Mouse (Mus musculus) limb, embryonic 14.5 days (tissue): Measurements from ENCODE around the gene Fam57b. TPM values are rescaled to one million over a fixed set of nuclear protein-coding genes. Genes with fewer than 3 reads are reported as not detected.
A peak's percentile ranks its signal among the peaks of the same experiment; 100 is the strongest.

ENCODE experiments used
- ATAC-seq: fragments of 200-750 bp; cut with Nextera tagmentation; 2 replicates; pipeline ENCODE4 v1.8.0; 2017; ENCODE audit warnings: low read depth, moderate number of reproducible peaks, moderate TSS enrichment; ENCODE audit not compliant: low FRiP score
- DNase-seq: peaks from one replicate; pipeline ENCODE4 v3.0.0-alpha.2; 2015; ENCODE audit warnings: low spot score
- H3K27ac ChIP-seq: fragments of 300-500 bp; sonication (generic); replicated peaks from 2 replicates; pipeline ENCODE4 v1.5.1; 2014; ENCODE audit warnings: low read depth, mild to moderate bottlenecking, low read length, moderate library complexity, mixed read lengths
- H3K27me3 ChIP-seq: fragments of 300-500 bp; sonication (generic); 2 replicates; pipeline ENCODE4 v1.6.1; 2014; ENCODE audit warnings: low read length, mixed read lengths; ENCODE audit not compliant: control insufficient read depth, insufficient read depth
- H3K36me3 ChIP-seq: fragments of 300-500 bp; sonication (generic); 2 replicates; pipeline ENCODE4 v1.6.1; 2014; ENCODE audit warnings: mild to moderate bottlenecking, low read length, moderate library complexity, mixed read lengths; ENCODE audit not compliant: control insufficient read depth, insufficient read depth
- H3K4me1 ChIP-seq: fragments of 300-500 bp; sonication (generic); 2 replicates; pipeline ENCODE4 v1.6.1; 2014; ENCODE audit warnings: antibody characterized with exemption, low read length, mixed read lengths; ENCODE audit not compliant: control insufficient read depth, insufficient read depth
- H3K4me2 ChIP-seq: fragments of 300-500 bp; sonication (generic); replicated peaks from 2 replicates; pipeline ENCODE4 v1.6.1; 2014; ENCODE audit warnings: low read depth, mild to moderate bottlenecking, low read length, moderate library complexity; ENCODE audit not compliant: severe bottlenecking
- H3K4me3 ChIP-seq: fragments of 300-500 bp; sonication (generic); replicated peaks from 2 replicates; pipeline ENCODE4 v1.5.1; 2014; ENCODE audit warnings: low read length
- H3K9ac ChIP-seq: fragments of 300-500 bp; sonication (generic); 2 replicates; pipeline ENCODE4 v1.6.1; 2014; ENCODE audit warnings: mild to moderate bottlenecking, low read depth, low read length, moderate library complexity; ENCODE audit not compliant: severe bottlenecking
- H3K9me3 ChIP-seq: fragments of 300-500 bp; sonication (generic); 2 replicates; pipeline ENCODE4 v1.6.1; 2016; ENCODE audit warnings: low read length; ENCODE audit not compliant: control insufficient read depth
- POLR2A ChIP-seq: fragments of 200-500 bp; IDR thresholded peaks from 2 replicates; pipeline ENCODE4 v1.8.0; 2012; ENCODE audit warnings: inconsistent platforms, mild to moderate bottlenecking, moderate library complexity, borderline replicate concordance; ENCODE audit not compliant: insufficient read depth, insufficient read length; ENCODE audit errors: extremely low read depth
- WGBS: fragments of 180-500 bp; shearing (Covaris S2); extraction: QIAGEN DNeasy Blood & Tissue Kit; methylation state at CpG from one replicate; pipeline ENCODE4 v1.1.7; 2014; 5-methylcytosine and 5-hydroxymethylcytosine counted together
- polyA plus RNA-seq, 2 experiments: library from polyadenylated mRNA; depleted of rRNA in 1 of 2; stranded (reverse) in 1 of 2; unstranded in 1 of 2; fragments of >200 nt; fragmentation: Nextera tagmentation in 1 of 2; extraction: Ambion mirVana in 1 of 2; gene quantifications; 2 replicates each; pipeline versions ENCODE4 v1.2.1 to v1.2.3; 2012 to 2014

The Fam57b gene
- polyA plus RNA-seq, 2 experiments, result 0.21 to 1.6 TPM

DNA sequence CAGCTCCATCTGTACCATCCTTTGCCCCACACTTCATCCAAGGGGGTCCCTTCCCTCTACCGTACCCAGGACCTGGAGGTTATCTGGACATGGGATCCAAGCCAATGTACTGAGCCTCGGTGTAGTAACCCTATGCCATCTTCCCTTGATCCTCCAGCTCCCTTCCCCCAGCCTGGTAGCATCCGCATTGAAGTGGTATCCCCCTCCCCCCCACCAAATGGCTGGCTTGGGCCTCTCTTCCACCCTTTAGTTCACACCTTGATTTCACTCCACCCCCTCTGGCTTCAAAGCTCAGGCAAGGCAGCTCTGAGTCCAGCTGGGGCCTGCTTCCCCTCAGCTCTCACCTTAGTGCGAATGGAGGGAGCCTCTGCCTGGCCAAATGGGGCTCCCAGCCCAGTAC is 12.4 kb upstream of the Fam57b start:
- H3K36me3 ChIP-seq, result peaks cover 63% of the 10 kb centered on the region
- 53% methylated on average over 4 of the region's 4 CpGs for WGBS
- H3K27me3 ChIP-seq, result no peaks in the 10 kb centered on the region
- DNase-seq, result no peak
- no peak overlapping the region for H3K9ac ChIP-seq
- H3K27ac ChIP-seq, result no peak overlapping the region
- peaks cover 14% of the 10 kb centered on the region for H3K4me1 ChIP-seq
- no peak overlapping the region for H3K4me3 ChIP-seq
- no peak for TF ChIP-seq POLR2A
- no peak for ATAC-seq
- no peak overlapping the region for H3K4me2 ChIP-seq
- no peaks in the 10 kb centered on the region for H3K9me3 ChIP-seq

DNA sequence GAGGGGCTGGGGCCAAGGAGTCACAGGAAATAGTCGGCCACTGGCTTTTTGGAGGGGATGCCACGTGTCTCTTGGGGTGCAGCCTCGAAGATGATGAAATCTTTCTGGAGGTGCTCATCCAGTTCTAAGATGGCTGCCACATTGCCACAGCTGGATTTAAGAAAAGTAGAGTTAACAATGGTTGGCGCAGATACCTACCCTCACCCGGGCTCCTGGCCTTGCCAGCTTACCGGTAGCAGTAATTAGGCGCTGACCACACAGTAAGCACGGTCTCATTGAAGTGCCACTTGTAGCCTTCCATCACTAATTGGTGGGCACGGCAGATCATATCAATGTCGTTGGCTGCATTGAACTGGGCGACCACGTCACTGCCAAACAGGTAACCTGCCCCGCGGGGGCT is 11.3 kb upstream of the Fam57b start:
- 82% methylated on average over 14 of the region's 14 CpGs for WGBS
- H3K36me3 ChIP-seq, result peaks cover 66% of the 10 kb centered on the region
- H3K9ac ChIP-seq, result no peak overlapping the region

DNA sequence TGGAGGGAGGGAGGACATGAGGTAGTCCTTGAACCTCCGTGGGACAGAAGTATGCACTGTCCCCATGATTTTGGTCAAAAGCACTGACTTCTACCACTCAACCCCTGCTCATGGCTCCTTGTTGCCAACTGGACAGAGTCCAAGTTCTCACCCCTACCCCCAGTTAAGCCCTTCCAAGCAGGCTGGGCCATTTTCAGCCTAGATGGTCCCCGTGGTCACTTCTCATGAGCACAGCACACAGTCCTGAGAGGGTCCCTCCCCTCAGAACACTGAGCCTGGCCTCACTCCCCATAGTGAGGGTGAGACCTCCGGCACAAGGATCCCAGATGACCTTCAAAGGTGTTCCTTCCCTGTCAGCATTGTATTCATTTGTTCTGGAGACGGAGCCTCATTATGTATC is 8.3 kb upstream of the Fam57b start:
- Histone ChIP-seq H3K36me3 (peaks cover 65% of the 10 kb centered on the region), H3K4me3 (no peak overlapping the region), H3K27me3 (no peaks in the 10 kb centered on the region), H3K27ac (no peak overlapping the region), H3K4me2 (no peak overlapping the region), H3K9me3 (no peaks in the 10 kb centered on the region), H3K4me1 (peaks cover 10% of the 10 kb centered on the region; the same call in 1 of the 2 replicates), H3K9ac (no peak overlapping the region)
- TF ChIP-seq POLR2A, result no peak
- WGBS, result 90% methylated on average over 4 of the region's 4 CpGs
- ATAC-seq (no peak), DNase-seq (no peak)

More for the DNA sequence above, 11.3 kb upstream of the Fam57b start:
- no peak for ATAC-seq
- no peak overlapping the region for H3K4me2 ChIP-seq
- no peaks in the 10 kb centered on the region for H3K9me3 ChIP-seq
- H3K4me1 ChIP-seq, result peaks cover 10% of the 10 kb centered on the region
- TF ChIP-seq POLR2A, result no peak
- no peak for DNase-seq
- H3K27ac ChIP-seq, result no peak overlapping the region
- no peaks in the 10 kb centered on the region for H3K27me3 ChIP-seq
- H3K4me3 ChIP-seq, result no peak overlapping the region

DNA sequence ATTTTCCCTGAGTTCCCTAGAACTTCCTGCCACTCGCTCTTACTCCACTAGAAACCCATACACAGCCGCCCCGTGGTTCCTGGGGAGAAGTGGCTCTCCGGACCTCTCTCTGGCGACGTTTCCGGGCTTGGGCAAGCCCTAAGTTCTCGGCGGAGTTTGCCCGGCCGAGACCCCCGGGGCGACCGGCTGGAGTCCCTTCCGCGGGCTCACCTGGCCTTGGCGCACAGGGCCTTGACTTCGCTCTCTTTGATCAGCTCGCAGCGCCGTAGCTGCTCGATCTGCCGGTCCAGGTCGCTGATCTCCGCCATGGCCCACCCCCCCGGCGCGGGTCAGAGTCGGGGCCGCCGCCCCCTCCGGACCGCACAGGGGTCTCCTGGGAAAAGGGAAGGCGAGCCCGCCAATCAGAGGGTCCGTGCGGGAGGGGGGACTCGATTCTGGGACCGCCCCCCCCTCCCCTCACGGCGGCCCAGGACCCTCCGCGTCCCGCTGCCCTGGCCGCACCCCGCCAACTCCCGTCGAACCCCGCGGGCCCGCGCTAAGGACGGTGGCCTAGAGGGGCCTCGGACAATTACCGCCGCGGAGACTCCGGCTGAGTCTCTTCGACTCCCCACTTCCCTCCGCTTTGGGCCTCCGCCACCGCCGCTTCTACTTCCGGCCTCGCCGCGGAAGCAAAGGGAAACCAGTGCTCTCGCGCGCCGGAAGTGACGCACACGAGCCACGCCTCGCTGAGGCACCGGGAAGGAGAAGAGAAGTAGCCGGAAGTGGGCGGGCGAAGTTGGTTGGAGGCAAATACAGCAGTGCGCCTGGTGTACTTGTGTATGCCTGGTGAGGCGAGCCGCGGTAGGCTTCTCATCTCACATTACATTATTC is 5.4 kb upstream of the Fam57b start, which contains the start of gene Ppp4c:
Gene Ppp4c, minus strand, starts transcription at position 646 of the 870 bp plus-strand sequence.
- Histone ChIP-seq H3K4me2 (peak within 1 kb of the TSS; percentile 61), H3K27me3 (no peaks in the 10 kb centered on the region), H3K9ac (peak within 1 kb of the TSS; percentile 84), H3K36me3 (peaks cover 65% of the 10 kb centered on the region), H3K4me1 (peaks cover 12% of the 10 kb centered on the region; the same call in 1 of the 2 replicates), H3K9me3 (no peaks in the 10 kb centered on the region), H3K4me3 (peak within 1 kb of the TSS; percentile 73), H3K27ac (peak within 1 kb of the TSS; percentile 96)
- peak; percentile 98 for DNase-seq
- peak; percentile 93 for ATAC-seq
- WGBS, result under 1% methylated on average over 71 of the region's 83 CpGs
- 0 out of 2 replicates have a peak, but pooled peaks have one; percentile 48 for TF ChIP-seq POLR2A

DNA sequence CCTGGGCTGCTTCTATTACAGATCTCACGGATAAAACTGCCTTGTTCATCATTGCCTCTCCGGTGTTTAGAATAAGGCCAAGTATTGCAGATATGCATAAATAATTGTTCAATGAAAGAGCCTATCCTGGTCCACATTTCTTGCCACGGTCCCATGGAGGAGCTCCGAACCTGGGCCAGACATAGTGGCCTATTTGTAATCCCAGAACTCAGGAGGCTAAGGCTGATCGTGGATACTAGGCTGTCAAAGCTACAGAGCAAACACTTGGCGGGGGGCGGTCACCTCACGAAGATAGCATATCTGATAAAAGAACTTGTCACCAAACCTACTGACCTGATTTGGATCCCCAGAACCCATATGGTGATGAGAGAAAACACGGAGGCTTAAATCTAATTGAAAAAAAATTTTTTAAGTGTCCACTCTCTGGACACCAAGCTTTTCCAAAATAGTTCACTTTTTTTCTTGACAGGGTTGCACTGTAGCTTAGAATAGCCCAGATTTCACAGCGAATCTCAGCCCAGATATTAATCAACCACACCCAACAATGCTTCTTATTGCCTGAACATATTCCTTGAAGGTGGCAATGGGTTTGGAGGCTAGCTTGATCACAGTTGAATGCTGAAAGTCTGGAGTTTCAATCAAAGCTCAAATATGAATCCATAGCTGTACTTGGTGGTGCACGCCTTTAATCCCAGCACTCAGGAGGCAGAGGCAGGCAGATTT is 4.6 kb upstream of the Fam57b start:
- 31% methylated on average over 11 of the region's 11 CpGs for WGBS
- Histone ChIP-seq H3K4me3 (peak overlapping the region; percentile 73), H3K36me3 (peaks cover 65% of the 10 kb centered on the region), H3K4me1 (peaks cover 20% of the 10 kb centered on the region), H3K9ac (peak overlapping the region; percentile 35; the same call in 1 of the 2 replicates), H3K4me2 (peak overlapping the region; percentile 61), H3K9me3 (no peaks in the 10 kb centered on the region), H3K27me3 (no peaks in the 10 kb centered on the region), H3K27ac (peak overlapping the region; percentile 96)
- ATAC-seq (peak; percentile 1; the same call in 1 of the 2 replicates), DNase-seq (no peak)
- no peak for TF ChIP-seq POLR2A
